Mouse (Mus musculus) hindbrain, embryonic 14.5 days (tissue): Measurements from ENCODE around the gene Grm2. TPM values are rescaled to one million over a fixed set of nuclear protein-coding genes. Genes with fewer than 3 reads are reported as not detected.
"Not testable (repeated sequence)": the region's sequence is repeated elsewhere in the genome, so short reads cannot be mapped to it uniquely, and the experiment has no call there.

Source experiments
- ATAC-seq: fragments of 200-750 bp; cut with Nextera tagmentation; 2 replicates; pipeline ENCODE4 v1.8.0; 2017; ENCODE audit warnings: moderate number of reproducible peaks, mild to moderate bottlenecking, moderate TSS enrichment, moderate library complexity; ENCODE audit not compliant: low FRiP score
- DNase-seq: peaks from one replicate; pipeline ENCODE4 v3.0.0-alpha.2; 2015; ENCODE audit warnings: low spot score
- H3K27ac ChIP-seq: fragments of 300-500 bp; sonication (generic); 2 replicates; pipeline ENCODE4 v1.5.1; 2014; ENCODE audit warnings: mild to moderate bottlenecking, moderate library complexity
- H3K27me3 ChIP-seq: fragments of 300-500 bp; sonication (generic); 2 replicates; pipeline ENCODE4 v1.6.1; 2014; ENCODE audit warnings: mild to moderate bottlenecking, low read length, mixed read lengths; ENCODE audit not compliant: control insufficient read depth, insufficient read depth
- H3K36me3 ChIP-seq: fragments of 300-500 bp; sonication (generic); replicated peaks from 2 replicates; pipeline ENCODE4 v1.6.1; 2014; ENCODE audit not compliant: control insufficient read depth, insufficient read depth
- H3K4me1 ChIP-seq: fragments of 300-500 bp; sonication (generic); replicated peaks from 2 replicates; pipeline ENCODE4 v1.6.1; 2014; ENCODE audit warnings: antibody characterized with exemption, low read length, mixed read lengths; ENCODE audit not compliant: control insufficient read depth, insufficient read depth
- H3K4me2 ChIP-seq: fragments of 300-500 bp; sonication (generic); replicated peaks from 2 replicates; pipeline ENCODE4 v1.6.1; 2014; ENCODE audit warnings: mild to moderate bottlenecking, moderate library complexity
- H3K4me3 ChIP-seq: fragments of 300-500 bp; sonication (generic); replicated peaks from 2 replicates; pipeline ENCODE4 v1.5.1; 2014; ENCODE audit warnings: mild to moderate bottlenecking, low read length
- H3K9ac ChIP-seq: fragments of 300-500 bp; sonication (generic); 2 replicates; pipeline ENCODE4 v1.6.1; 2014
- H3K9me3 ChIP-seq: fragments of 300-500 bp; sonication (generic); 2 replicates; pipeline ENCODE4 v1.6.1; 2016; ENCODE audit warnings: low read length; ENCODE audit not compliant: control insufficient read depth
- WGBS: fragments of 180-500 bp; shearing (Covaris S2); extraction: QIAGEN DNeasy Blood & Tissue Kit; methylation state at CpG from one replicate; pipeline ENCODE4 v1.1.7; 2014; 5-methylcytosine and 5-hydroxymethylcytosine counted together
- polyA plus RNA-seq: library from polyadenylated mRNA; unstranded; fragments of >200 nt; fragmentation: Nextera tagmentation; extraction: Ambion mirVana; gene quantifications from 2 replicates; pipeline ENCODE4 v1.2.1, GENCODE M21; 2014

Grm2 gene
- polyA plus RNA-seq, 1 experiment from 2014 or later: 9.0 TPM

- Histone ChIP-seq H3K36me3 (no peaks in the 10 kb centered on the region), H3K27me3 (no peaks in the 10 kb centered on the region), H3K4me1 (no peaks in the 10 kb centered on the region), H3K4me3 (no peak overlapping the region), H3K4me2 (no peak overlapping the region), H3K9me3 (no peaks in the 10 kb centered on the region), H3K9ac (0 out of 2 replicates have a peak overlapping the region, but pooled peaks have one; percentile 11), H3K27ac (no peak overlapping the region)
- ATAC-seq (no peak), DNase-seq (no peak)
- 67% methylated on average over 7 of the region's 7 CpGs for WGBS
These were observed 60.0 kb downstream of the Grm2 start for GRCm38 (mm10) chr9:106595836-106596235.

GRCm38 (mm10) chr9:106595402-106595801 lies 60.5 kb downstream of the Grm2 start:
- WGBS: 9% methylated on average over 3 of the region's 4 CpGs
- not testable (repeated sequence) for H3K27ac ChIP-seq, H3K9ac ChIP-seq, H3K27me3 ChIP-seq, H3K4me3 ChIP-seq, DNase-seq, H3K4me1 ChIP-seq, H3K4me2 ChIP-seq, H3K36me3 ChIP-seq, H3K9me3 ChIP-seq, ATAC-seq

Other genes with a start within 250 kb of the Grm2 start
- 650 and 781 TPM in 2 replicates for gene Rpl29, start 226.6 kb downstream of the Grm2 start, polyA plus RNA-seq
- 22.4 and 23.5 TPM in 2 replicates for gene Acy1, start 217.8 kb downstream of the Grm2 start, polyA plus RNA-seq
- 7.9 and 8.2 TPM in 2 replicates for gene Abhd14b, start 208.6 kb downstream of the Grm2 start, polyA plus RNA-seq
- gene Abhd14a, start 208.4 kb downstream of the Grm2 start, polyA plus RNA-seq: 57.7 and 69.8 TPM in 2 replicates
- 183 and 186 TPM in 2 replicates for gene Pcbp4, start 202.8 kb downstream of the Grm2 start, polyA plus RNA-seq
- 0.87 and 1.0 TPM in 2 replicates for gene Gpr62, start 190.1 kb downstream of the Grm2 start, polyA plus RNA-seq
- gene Rrp9, start 180.1 kb downstream of the Grm2 start, polyA plus RNA-seq: 34.5 and 35.7 TPM in 2 replicates
- gene Parp3, start 179.1 kb downstream of the Grm2 start, polyA plus RNA-seq: 0.52 and 0.91 TPM in 2 replicates
- gene Iqcf1, start 156.1 kb downstream of the Grm2 start, polyA plus RNA-seq: not detected in 2 replicates
- not detected in 2 replicates for gene Iqcf5, start 141.5 kb downstream of the Grm2 start, polyA plus RNA-seq
- gene Iqcf3, start 94.5 kb downstream of the Grm2 start, polyA plus RNA-seq: not detected in 2 replicates
- not detected in 2 replicates for gene Iqcf4, start 85.1 kb downstream of the Grm2 start, polyA plus RNA-seq
- not detected in 2 replicates for gene Iqcf6, start 29.5 kb downstream of the Grm2 start, polyA plus RNA-seq
- 65.7 and 77.9 TPM in 2 replicates for gene Tex264, start 29.8 kb upstream of the Grm2 start, polyA plus RNA-seq
- gene Rad54l2, start 133.1 kb upstream of the Grm2 start, polyA plus RNA-seq: 4.3 and 4.7 TPM in 2 replicates
- gene Dcaf1, start 165.8 kb upstream of the Grm2 start, polyA plus RNA-seq: 18.1 and 18.8 TPM in 2 replicates
- 27.4 and 27.5 TPM in 2 replicates for gene Rbm15b, start 231.3 kb upstream of the Grm2 start, polyA plus RNA-seq
- 171 and 183 TPM in 2 replicates for gene Manf, start 235.9 kb upstream of the Grm2 start, polyA plus RNA-seq